Mouse (Mus musculus) spleen, embryonic (tissue): Measurements from ENCODE around the gene Suds3.

Source experiments
- CTCF ChIA-PET: fragments of 350-600 bp; sonication (Branson Sonifier 250); formaldehyde crosslinking; loops from one replicate; lab custom pipeline; 2022; lab: Charles Lee

Suds3 gene

DNA sequence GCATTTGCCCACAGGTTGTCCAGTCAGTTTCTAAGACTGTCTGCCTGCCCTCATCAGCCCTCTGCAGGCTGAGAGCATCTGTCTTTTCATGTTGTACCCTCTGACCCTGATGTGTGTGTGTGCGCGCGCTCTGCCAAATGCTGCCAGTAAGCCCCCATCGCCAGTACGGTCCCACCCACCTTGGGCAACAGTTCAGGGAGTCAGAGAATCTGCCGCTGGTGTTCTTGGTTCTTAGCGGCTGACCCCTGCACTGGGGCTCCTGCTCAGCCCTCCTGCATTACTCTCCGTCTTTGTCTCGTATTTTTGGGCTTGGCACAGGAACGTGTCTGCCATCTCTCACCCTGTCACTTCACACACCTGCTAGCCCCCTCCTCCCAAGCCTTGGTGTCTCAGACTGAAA is 21.1 kb upstream of the Suds3 start:
- CTCF ChIA-PET = no interaction called here

DNA sequence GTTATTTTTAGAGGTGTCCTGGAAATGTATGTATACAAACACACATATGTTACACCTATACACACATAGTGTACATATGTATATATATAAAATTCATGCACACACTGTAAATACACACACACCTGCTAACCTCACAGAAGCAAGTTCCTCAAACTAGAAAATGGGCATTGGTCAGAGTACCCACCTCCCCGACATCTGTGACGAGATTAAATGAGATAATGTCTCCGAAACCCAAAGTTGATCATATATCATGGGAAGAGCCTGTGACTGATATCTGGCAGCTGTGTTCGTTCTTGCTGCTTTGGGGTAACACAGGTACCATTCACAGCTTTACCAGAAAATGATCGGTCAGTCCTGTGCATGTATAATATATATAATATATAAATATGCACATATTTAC is 20.7 kb upstream of the Suds3 start:
- CTCF ChIA-PET = interaction anchor here (1.0 kb wide), 1 partner anchor 20 kb away, joined by 4 read pairs; no protein-coding TSS in a partner anchor

DNA sequence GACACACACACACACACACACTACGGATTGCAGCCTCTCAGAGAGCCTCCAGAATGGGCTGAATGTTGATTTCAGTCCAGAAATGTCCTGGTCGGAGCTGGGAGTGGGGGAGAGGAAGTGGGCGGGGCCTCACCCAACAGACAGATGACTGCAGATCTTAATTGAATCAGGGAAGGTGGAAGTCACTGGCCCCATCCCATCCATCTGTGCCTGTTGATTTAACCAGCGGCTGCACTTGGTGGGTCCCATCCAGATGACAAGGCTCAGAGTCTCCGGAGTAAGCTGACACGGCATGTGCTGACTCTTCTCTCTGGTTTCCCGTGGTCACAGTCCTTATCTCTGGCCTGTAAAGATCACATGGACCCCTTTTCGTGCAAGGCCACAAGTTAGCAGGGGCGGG is 20.0 kb upstream of the Suds3 start:
- CTCF ChIA-PET = interaction anchor here (0.5 to 1.0 kb wide), 2 partner anchors 20 to 55 kb away, joined by 4 read pairs; no protein-coding TSS in a partner anchor

DNA sequence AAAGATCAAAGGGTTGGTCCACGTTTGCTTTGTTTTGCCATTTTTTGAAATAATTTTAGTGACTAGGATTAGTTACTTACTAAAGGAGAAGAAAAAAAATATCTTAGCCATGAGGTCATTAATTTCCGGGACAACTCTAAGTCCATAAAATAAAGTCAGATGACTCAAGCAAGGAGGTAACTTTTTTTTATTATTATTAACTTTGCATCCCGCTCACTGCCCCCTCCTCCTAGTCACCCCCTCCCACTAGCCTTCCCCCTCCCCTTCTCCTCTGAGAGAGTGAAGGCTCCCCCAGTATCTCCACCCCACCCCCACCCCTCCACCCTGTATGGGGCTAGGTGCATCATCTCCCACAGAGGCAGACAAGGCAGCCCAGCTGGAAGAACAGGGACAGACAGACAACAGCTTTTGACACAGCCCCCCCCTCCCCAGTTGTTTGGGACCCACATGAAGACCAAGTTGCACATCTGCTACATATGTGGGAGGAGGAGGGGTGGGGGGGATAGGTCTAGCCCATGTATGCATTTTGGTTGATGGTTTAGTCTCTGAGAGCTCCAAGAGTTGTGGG is 19.1 kb upstream of the Suds3 start:
- CTCF ChIA-PET = interaction anchor here (0.6 to 0.8 kb wide), 2 partner anchors 12 to 22 kb away, joined by 3 to 6 read pairs; no protein-coding TSS in a partner anchor

DNA sequence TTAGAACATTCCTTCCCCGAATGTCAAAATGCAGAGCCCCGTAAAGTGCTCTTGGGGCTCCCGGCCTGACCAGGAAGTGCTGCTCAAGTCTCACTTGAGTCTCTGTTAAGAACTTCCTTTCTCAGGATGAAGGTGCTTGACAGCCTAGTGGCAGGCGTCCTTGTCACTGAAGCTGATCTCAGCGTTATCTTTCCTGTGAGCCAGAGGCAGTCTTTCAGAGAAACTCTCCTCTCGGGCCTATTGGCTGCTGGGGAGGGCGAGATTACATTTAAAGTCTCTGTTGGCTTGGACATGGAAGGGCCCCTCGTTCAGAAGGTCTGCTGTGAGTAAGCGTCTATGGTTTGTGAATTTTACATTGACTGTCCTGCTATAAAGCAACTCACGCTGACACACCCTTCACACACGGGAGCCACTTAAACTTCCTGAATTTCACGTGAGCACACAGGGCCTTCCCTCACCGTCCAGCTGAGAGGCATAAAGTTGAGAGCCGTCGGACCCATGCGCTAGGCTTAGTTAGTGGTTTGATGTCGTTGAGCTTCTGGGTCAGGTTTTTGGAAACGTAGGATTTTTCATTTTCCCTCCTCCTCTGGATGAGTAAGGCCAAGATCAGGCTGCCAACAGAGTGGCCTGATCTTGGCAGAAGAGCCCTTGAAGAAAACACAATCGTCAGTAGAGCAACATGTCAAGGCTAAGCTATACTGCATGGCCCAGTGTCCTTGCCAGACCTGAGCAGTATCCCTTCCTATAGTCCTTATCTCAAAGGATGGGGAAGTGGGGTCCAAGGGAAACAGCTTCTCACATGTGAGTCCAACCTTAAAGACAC is 18.4 kb upstream of the Suds3 start:
- CTCF ChIA-PET = interaction anchor here (0.6 to 0.8 kb wide), 2 partner anchors 12 to 23 kb away, joined by 3 to 6 read pairs; no protein-coding TSS in a partner anchor

DNA sequence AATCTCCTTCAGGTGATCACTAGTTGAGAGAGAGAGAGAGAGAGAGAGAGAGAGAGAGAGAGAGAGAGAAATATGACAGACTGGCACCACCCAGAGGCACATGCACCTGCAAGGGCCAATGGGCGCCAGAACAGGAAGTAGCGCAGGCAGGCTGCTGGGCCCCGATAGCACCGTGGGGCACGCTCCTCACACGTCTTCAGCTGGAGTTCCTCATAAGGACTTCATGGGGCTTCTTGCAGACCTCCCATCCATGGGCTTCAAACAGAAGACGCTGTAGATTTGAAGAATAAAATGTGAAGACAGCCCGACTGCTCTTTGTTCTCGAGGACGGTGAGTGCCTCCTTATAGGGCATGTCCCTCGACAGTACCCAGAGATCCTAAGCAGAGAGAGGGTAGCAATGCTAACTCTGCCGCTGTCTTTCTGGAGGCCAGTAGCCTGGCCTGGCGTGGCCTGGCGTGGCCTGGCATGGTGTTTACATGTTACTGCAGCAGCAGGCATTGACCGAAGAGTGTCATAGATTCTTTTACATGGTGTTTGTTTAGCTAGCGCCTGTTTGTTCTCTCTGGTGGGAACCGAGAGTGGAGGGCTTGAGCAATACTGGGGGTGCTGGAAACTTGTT is 17.6 kb upstream of the Suds3 start:
- CTCF ChIA-PET = interaction anchor here (0.6 kb wide), 1 partner anchor 12 kb away, joined by 5 read pairs; no protein-coding TSS in a partner anchor

DNA sequence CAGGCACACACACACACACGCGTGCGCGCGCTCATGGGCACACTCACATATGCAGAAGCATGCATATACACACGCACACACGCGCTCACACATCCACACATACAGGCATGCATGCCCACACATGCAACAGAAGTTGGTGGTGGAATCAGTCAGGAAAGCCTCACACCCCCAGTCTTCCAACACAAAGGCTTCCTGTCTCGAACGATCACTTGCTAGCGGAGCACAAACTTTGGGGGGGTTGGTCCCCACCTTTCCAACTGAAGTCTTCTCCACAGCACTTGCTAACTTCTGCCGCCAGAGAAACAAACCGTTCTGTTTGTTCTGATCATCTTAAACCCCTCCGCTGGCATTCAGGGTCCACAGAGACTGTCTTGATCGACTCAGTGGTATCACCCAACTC is 14.8 kb upstream of the Suds3 start:
- CTCF ChIA-PET = no interaction called here

DNA sequence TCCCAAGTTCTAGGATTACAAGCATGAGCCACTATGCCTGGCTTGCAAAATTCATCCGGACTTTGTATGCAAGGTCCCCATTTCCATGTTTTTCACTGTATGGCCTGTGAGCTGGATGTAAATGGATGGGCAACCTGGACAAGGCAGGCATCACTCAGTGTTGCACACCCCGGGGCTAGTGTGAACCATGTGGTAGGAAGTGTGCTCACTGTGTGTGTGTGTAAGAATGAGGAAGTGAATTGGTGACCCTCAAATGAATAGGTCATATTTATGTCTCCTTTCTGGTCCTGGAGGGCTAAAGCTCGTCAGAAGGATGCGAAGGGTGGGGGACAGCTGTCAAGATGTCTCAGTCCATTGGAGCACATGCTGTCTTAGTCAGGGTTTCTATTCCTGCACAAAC is 11.1 kb upstream of the Suds3 start:
- CTCF ChIA-PET = no interaction called here

DNA sequence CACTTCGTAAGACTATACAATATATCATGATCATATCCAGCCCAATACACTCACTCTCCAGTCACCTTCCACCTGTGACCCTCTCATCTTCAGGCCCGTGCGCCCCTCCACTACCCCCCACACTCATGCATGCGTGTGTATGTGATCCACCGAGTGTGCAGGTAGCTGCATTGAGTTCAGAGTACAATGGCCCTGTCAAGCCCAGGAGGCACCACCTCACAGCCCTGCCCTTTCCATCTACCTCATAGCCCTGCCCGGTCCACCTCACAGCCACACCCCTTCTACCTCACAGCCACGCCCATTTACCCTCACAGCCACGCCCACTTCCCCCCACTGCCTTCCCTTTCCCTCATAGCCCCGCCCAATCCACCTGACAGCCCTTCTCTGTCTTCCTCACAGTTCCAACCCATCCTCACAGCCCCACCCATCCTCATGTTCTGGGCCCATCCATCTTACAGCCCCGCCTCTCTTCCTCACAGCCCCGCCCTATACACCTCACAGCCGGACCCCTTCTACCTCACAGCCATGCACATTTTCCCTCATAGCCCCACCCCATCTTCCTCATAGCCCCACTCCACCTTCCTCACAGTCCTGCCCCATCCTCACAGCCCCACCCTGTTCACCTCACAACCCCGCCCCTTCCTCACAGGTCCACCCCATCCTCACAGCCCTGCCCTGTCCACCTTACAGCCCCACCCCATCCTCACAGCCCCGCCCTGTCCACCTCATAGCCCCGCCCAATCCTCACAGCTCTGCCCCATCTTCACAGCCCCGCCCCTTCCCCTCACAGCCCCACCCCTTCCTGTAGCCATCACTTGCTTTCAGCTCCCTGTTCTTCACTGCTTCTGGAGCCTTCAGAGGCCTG is 9.8 kb upstream of the Suds3 start:
- CTCF ChIA-PET = interaction anchor here (0.7 kb wide), 1 partner anchor 18 kb away, joined by 9 read pairs; no protein-coding TSS in a partner anchor

DNA sequence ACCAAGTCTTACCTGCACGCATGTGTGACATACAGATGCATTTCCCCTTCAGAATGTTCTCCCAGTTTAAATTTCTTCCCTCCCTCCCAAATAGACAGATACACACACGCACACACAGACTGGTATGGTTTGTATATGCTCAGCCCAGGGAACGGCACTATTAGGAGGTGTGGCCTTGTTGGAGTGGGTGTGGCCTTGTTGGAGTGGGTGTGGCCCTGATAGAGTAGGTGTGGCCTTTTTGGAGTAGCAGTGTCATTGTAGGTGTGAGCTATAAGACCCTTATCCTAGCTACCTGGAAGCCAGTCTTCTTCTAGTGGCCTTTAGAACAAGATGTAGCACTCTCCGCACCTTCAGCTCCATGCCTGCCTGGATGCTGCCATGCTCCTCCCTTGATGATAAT is 7.9 kb upstream of the Suds3 start:
- CTCF ChIA-PET = no interaction called here

DNA sequence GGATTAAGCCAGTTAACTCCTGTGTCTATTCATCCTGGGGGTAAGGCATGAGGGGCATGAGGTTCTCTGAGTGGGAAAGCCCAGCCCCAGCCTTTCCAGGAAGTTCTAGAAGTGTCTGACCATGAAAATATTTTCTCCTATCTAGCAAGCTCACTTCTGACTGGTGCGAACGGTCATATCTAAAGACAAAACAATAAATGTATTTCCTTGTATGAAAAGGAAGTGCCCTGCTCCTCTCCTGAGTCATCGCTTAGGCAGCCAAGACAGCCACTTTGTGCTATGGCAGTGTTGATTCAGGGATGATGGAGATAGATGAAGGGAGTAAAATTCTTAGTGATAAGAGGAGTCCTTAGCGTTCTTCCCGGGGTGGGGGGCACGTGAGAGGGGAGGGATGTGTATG is 7.2 kb upstream of the Suds3 start:
- CTCF ChIA-PET = no interaction called here

DNA sequence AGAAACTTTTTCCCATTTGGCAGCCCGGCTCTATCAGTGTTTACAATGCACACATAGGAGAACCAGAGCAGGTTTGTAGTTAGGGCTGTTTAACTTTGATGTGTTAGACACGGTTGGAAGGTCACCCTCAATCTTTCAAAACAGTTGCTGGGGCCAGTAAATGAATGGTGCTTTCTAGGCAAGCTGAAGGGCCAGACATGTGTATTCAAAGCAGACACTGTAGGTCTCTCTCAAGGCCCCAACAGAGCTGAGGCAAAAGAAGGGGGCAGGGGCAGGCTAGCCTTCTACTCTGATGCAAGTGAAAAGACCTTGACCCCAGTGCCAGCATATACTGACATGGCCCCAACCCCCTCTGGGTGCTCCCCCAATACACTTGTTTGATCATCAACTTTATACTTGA is 5.7 kb upstream of the Suds3 start:
- CTCF ChIA-PET = interaction anchor here (0.6 kb wide), 1 partner anchor 182 kb away, joined by 4 read pairs; no protein-coding TSS in a partner anchor

DNA sequence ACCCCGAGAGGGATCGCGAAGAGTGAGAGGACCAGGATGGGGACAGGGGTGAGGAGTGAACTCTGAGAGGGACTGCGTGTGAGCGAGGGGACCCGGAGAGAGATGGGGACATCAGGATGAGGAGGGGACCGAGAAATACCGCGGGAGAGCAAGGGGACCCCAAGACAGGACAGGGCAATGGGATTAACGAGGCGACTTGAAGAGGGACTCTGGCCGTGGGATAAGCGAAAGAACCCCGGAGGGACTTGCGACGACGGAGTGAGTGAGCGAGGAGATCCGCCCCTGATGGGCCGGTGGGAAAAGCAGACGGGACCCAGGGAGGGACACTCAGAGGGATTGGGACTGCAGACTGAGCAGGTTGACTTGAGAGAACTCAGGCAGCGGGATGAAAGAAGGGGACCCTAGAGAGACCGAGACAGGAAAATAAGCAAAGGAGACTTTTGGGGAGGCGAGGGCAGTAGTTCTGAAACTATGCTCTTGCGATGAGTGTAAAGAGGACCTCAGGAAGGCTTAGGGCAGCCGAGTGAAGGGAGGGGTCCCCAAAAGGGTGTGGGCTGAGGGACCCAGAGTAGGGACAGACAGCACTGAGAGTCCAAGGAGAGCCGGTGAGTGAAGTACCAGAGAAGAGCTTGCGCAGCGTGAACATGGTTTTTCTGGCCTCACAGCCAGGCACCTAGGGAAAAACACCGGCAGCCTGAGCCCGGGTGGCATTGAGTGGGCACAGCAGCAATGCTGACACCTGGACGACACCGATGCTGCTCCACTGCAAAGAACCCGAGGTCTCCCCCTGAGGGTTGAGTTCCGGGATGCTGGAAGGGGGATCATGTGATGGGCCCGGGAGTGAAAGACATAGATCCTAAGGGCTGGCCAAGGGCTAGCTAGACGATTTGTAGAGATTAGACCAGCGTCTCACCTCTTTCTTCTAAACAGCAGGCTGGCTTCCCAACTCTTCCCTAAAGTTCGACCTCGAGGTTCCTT is 4.9 kb upstream of the Suds3 start:
- CTCF ChIA-PET = interaction anchor here (0.6 to 1.5 kb wide), 2 partner anchors 12 to 40 kb away, joined by 4 to 5 read pairs; no protein-coding TSS in a partner anchor

DNA sequence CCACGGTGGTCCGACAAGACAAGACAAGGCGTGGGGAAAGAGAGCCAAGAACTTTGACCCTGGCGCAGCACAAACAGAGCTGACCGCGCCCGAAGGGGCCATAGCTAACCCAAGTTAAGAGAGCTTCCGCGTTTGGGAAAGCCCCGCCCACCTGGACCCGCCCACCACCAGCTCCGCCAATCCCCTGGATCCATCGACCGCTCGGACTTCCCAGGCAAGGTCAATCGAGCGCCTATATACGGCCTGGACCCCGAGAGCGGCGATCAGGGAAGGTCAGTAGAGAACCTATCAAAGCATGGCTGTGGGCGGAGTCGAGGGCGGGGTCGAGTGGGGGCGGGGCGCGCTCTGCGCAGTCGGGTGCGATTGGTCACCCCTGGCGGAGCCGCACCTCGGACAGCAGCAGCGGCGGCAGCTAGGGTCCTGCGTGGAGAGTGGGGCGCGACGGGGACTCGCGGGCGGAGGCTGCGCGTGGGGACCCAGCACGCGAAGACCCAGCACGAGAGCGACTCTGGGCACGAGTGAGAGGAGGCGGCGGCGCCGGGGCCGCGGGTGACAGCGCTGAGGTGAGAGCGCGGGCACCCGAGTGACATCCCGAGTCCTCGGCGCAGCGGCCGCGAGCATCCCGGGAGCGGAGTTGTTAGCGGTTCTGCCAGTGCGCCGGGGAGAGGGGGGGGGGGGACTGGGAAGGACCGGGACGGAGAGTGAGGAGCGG is 4.0 kb upstream of the Suds3 start, which contains the start of gene Taok3:
Gene Taok3, plus strand, starts transcription at position 353 of the 712 bp plus-strand sequence.
- CTCF ChIA-PET = interaction anchor here (0.6 to 1.5 kb wide), 6 partner anchors 13 to 812 kb away, joined by 3 to 14 read pairs (median 4); no protein-coding TSS in a partner anchor

DNA sequence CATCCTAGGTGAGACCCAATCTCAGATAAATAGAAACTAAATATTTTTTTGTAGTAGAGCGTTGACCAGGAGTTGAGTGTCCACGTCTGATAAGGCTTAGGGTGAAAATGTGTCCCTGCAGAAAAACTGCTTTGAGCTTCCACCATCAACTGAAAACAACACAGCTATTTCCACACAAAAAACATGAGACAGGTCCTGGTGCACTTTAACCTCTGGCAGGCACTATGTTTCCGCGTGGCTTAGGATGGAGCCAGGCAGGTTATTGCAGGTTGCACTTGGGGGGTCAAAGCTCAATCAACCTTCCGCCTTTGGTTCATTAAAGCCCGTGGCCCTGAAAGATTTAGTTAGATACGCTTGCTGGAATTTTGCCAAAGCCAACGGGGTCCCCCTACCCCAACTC is 2.9 kb upstream of the Suds3 start:
- CTCF ChIA-PET = interaction anchor here (0.6 to 1.5 kb wide), 3 partner anchors 14 to 813 kb away, joined by 4 to 14 read pairs (median 6); no protein-coding TSS in a partner anchor

DNA sequence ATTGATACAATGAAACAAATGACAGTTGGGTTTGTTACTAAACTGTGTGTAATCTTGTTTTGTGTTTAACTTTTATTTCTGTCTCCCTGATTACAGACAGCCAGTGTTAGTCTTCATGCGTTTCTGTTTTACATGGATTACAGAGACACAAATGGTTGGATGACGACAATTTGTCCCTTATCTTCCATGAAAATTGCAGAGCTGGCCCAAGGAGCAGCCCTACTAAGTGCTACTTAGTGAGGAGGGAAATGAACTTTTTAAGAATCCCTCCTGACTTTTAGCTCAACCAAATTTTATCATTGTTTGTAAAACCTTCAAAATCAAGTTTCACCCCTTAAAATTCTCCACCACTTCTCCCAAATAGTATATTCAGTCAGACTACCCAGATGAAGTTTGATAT is 2.3 kb upstream of the Suds3 start:
- CTCF ChIA-PET = interaction anchor here (0.7 kb wide), 1 partner anchor 24 kb away, joined by 19 read pairs; no protein-coding TSS in a partner anchor

DNA sequence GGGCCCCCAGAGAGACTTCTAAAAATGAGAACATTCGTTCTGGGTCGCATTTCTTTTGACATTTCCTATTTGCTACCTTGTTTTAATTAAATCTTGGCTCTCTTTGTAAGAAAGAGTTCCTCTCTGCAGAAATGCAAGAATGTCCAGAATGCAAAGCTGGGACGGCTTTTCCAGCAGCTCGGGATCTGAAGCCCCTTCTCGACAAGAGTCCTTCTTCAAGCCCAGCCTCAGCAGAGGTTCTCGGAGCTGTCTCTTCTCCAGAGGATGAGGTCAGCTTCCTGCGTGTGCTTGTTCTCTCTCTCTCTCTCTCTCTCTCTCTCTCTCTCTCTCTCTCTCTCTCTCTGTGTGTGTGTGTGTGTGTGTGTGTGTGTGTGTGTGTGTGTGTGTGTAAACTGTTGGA is 1.8 kb upstream of the Suds3 start:
- CTCF ChIA-PET = no interaction called here

DNA sequence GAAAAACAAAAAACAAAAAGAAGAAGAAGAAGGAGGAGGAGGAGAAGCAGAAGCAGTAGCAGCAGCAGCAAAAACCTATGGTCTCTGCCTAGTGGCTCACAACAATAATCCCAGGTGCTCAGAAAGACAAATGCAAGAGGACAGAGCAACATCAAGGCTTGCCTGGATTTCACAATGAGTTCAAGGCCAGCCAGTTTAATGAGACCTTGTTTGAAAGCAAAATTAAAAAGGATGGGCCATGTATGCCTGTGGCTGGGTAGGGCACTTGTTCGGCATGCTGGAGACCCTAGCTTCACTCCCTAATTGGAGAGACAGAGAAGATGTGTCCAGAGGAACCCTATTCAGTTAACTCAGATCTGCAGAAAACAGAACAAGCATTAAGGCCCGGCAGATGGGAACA is 1.3 kb upstream of the Suds3 start:
- CTCF ChIA-PET = no interaction called here

DNA sequence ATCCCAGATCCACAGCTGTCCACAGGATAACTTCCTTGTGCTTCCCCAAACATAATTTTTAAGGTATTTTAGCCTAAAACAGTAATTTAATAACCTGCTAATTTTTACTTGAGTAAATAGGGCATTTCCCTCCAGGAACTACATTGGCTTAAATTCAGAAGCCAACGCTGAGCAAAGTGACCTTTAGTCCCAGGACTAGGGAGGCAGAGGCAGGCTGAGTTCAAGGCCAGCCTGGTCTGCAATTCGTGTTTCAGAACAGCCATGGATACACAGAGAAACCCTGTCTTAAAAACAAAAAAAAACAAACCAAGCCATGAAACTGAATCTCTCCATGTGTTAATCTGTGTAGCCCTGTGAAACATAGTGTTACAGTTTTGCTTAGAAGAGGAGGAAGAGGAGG is 747 bp upstream of the Suds3 start:
- CTCF ChIA-PET = interaction anchor here (0.7 kb wide), 1 partner anchor 222 kb away, joined by 3 read pairs; no protein-coding TSS in a partner anchor
